Mouse (Mus musculus) lung, adult 18-20 months (tissue): ENCODE results near the gene Msn.
"Not testable (repeated sequence)": the region's sequence is repeated elsewhere in the genome, so short reads cannot be mapped to it uniquely, and the experiment has no call there.

Experiments
- DNase-seq, 2 experiments: peaks; one replicate each; pipeline ENCODE4 v3.0.0; 2022; ENCODE audit warnings: mixed read lengths in 2 of 2

The Msn gene

DNA sequence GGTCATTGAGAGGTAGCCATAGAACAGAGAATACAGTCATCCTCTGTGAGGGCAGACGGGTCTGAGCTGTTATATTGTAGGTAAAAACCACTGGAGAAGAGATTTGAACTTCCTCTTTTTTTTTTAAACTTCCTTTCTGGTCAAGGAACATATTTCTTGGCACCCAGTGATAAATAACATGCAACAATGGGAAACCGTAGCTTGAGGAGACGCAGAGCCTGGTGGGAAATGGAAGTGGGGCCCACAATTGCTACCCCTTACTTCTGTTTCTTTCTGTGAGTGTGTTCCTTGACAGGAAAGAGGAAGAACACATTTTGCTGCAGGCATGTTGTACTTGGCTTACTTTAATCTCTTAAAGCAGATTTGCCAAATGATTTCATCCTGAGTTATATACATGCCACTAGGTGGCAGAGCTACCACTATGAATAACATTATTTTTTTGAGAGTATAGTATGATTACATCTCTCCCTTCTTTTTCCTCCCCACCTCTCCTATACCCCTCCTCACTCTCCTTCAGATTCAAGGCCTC lies 49.2 kb downstream of the Msn start:
- DNase-seq = peak; percentile 21 to 42

DNA sequence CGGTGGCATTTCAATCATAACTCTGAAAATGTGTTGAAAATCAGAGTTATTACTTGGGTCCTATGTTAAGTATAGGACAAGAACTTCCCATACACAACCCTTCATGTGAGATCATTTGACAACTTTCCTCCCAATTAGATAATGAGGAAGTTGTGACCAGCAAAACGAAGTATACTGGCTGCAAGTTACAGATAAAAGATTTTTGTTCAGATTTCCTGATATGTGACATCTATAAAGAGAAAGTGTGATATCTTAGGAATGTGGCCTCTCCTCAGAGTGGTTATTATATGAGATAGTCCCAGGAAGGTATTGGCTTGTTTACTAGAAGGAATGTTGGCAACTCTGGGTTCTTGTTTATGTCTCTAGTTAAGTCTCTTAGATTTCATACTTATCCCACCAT lies 52.4 kb downstream of the Msn start:
- DNase-seq = no peak

DNA sequence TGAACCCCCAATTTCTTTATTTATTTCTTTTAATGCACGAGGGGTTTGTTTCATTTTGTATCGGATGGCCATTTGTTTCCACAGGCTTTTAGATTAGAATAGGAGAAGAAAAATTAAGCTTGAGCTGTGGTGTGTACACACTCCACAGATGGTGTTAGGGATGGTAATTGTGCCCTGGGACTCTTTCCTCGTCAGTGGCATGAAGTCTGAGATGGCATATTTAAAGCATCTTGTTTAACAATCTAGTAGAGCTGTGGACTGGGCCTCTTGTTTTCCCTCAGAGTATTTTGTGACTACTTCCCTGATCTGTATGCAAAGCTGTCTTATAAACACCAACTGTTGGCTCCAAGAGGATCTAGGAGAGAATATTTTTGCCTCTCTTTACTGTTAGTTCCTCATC lies 57.5 kb downstream of the Msn start:
- no peak for DNase-seq

DNA sequence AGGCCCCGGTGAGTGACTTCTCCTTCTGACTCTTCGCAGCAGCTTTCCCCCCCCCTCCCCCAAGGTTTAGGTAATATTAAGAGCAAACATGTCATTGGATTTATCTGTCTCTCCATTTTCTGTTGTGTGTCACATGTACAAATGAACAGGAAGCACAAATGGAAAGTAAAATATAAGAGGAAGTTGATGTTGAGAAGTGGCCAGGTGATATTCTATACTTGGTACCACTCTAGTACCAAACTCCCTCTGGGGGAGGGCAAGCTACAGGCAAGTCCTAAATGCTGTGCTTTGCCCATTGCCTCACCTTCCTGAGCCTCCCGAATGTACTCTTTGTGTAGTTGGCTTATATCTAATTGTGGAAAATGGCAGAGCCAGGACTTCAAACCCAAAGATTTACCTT lies 62.1 kb downstream of the Msn start:
- DNase-seq = no peak

DNA sequence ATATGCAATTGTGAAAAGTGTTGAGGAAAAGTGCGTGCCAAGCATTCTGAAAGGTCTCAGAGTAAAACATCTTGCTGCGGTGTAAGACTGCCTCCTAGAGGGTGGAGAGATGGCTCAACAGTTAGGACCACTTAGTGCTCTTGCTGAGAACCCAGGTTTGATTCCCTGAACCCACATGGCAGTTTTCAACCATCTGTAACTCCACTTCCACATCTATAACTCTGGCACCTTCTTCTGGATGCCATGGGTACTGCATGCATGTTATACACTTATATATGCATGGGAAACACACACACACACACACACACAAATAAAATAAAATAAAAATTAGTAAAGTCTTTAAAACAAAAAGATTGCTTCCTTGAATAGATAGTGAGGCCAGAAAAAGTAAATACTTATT lies 66.7 kb downstream of the Msn start:
- peak in 1 of 2 experiments; percentile 19 for DNase-seq

DNA sequence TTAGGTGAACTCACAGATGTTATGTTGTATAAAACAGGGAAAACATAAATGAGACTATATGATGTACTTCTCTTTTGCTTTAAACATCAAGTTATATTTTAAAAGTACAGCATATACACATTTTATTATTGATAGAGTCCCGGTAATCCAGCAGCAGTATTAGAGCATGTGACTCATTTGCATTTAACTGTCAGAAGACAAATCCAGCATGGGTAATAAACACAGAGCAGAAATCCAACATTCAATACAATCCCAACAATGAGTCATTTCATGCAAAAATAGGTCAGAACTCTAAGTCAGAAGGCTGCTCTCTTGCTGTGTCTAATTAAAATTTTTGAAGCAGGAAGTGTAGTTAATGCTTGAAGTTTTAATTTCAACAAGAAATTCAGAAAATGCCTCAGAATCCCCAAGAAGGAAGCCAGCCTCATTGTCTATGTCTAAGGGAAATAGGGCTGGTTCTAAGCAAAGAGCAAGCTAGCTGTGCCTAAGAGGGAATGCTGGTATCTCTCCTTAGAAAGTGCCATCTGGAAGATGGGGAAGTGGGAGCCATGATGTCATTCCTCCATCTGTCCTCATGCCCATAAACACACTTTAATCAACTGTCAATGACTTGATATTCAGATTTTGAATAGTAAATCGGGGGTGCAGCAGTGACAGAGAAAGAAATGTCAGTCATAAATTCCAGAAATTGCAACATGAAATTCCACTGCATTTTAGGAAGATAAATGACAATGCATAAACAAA lies 76.0 kb downstream of the Msn start:
- DNase-seq = no peak

DNA sequence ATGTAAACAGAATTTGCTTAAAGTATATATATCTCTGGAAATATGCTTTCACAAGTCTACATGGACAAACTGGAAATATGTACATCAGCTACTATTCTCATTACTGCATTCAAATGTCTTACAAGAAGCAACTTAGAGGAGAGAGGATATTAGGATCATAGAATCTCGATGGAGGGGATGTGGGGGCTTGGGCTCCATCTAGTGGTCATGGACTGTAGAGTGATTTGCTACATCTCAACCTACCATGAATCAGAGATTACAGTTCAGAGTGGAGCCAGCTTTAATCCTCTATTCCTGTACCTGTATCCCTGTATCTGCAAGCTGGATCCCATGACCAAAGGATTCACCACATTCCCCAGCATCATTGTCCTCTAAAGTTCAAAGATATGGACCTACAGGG lies 82.6 kb downstream of the Msn start:
- peak; percentile 14 to 36 for DNase-seq

DNA sequence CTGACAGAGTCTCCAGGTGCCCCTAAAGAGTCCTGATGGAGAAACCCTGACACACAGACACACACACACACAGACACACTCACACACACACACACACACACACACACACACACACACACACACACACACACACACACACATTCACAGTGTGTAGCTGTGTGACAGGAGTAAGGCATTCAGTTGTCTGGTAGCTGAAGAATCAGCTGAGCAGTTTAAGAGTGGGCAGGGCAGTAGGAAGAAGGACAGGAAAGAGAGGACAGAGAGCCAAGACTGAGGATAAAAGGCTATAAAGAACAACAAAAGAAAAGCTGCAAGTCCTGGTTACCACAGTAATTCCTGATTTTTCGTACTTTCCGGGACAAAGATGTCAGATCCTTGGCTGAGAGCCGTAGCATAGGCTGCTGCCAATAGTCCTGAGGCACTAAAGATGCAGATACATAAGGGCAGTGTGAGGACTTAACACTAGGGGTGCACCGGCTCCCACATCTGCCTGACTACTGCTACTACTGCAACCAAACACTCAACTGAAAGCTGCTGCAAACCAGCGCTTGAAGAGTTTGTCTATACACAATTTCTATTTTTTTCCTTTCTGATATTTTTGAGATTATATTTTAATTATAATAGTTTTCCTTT lies 88.4 kb downstream of the Msn start:
- DNase-seq = no peak

DNA sequence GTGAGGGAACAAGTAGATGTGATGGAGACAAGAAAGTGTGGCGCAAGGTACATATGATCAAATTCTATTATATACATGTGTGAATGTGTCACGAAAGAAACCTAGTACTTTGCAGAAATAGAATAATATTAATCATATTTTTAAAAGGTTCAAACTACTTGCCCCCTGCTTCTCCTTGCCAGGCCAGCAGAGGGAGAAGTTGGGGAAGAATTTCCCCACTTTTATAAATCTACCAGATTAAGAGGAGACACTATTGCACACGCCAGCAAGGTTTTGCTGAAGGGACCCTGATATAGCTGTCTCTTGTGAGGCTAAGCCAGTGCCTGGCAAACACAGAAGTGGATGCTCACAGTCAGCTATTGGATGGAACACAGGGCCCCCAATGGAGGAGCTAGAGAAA lies 109.3 kb downstream of the Msn start:
- not testable (repeated sequence) for DNase-seq

DNA sequence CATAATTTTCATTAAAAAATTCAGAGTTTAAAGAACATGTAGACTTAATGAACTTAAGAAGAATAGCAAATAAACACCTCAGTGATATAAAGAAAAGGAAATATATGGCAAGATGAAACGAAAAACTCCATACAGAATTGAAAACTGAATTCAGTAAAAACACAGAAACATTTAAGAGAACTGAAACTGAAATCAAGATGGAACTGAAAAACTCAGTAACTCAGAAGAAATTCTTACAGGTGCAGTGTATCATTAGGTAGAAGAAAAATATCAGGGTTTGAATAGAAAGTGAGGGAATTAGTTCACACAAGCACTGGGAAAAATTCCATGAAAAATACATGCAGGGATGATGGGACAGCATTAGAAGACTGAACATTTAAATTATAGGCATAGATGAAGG lies 111.0 kb downstream of the Msn start:
- no peak for DNase-seq

DNA sequence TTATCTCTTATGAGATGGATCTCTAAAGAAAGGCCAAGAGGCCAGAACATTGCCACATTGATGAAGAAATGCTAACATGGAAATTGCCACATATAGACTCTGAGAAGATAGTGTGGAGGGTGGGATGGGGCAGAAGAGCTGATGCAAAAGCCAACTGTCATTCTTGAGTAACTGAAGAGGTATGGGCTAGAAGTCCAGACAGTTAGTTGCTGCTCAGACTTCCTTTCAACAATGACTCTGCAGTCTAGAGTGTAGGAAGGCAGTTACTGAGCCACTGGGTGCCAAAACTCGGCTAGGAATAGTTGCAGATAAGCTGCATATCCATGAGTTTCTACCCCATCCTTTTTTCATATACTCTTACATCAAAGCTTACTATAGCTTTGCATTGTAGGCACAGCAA lies 122.2 kb downstream of the Msn start:
- DNase-seq = no peak
